Mouse (Mus musculus) right cerebral cortex, adult 2 months (tissue): ENCODE measurements at regions not wholly inside any gene's neighbourhood (a gene's known extent, or its start where the extent isn't known, plus 50 kb on each side); places are given as distances from the start of the nearest gene placed in this dataset.

ENCODE experiments used
- DNase-seq, 2 experiments: peaks; one replicate each; pipeline ENCODE4 v3.0.0; 2021 to 2022; ENCODE audit warnings: low spot score in 2 of 2

DNA sequence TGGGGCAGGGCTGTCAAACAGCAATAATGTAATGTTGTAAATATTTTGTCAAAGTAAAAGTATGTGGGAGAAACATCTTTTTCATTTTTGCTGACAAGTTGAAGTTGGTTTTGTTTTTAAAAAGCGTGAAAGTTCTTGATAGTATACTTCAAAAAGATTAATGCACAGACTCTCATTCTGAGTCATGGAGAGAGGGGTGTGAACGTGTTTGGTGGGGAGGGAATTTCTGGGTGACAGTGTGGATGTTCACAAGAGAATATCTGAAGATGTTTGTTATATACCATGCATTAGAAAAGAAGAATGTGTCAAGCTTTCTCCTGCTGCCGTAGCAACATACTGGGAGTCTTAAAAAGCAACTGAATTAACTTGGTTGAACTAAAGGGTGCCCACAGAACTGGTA is 57.0 kb downstream of the Rps29 start:
- no peak for DNase-seq

DNA sequence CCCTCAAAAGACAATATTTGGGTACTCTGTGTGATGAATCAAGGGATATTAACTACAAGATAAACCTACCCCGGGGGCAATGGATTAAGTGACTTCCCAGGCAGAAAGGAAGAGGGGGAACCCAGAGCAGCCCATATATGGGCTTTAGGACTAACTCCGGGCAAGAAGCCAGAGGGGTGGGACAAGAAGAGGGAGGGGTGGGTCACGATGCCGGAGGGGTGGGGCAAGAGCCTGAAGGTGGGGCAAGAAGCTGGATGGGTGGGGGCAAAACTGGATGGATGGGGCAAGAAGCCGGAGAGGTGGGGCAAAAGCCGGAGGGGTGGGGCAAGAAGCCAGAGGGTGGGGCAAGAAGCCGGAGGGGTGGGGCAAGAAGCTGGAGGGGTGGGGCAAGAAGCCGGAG is 64.1 kb downstream of the Rps29 start:
- no peak for DNase-seq

DNA sequence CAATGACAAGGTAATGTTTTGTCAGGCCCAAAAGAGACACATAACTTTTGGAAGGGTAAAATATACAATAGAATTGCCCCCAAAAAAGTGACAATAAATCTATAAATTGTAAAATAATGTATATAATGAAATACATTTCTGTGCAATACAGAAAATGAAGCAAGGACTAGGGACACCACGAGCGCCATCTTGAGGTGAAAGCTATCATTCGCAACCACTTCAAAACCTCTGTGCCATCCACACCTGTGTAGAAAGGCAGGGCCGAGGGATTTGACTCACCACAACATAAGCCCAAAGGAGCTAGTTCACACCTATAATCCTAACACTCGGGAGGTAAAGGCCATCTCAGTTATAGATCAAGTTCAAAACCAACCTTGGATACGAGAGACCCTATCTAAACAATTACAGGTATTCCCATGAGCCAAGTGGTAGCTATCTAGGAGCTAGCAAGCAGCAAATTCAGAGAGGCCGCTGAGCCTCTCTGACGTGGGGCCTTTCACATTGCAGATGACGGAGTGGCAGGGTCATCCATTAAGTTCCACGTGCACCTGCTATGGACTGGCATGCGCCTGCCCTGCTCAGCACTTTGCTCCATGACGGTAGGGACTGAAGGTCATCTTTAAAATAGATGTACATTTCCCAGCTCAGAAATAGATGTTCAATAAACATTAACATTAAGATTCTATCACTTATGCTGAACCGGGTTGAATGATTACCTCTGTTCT is 65.8 kb downstream of the Rps29 start:
- DNase-seq, result peak; percentile 22 to 42

DNA sequence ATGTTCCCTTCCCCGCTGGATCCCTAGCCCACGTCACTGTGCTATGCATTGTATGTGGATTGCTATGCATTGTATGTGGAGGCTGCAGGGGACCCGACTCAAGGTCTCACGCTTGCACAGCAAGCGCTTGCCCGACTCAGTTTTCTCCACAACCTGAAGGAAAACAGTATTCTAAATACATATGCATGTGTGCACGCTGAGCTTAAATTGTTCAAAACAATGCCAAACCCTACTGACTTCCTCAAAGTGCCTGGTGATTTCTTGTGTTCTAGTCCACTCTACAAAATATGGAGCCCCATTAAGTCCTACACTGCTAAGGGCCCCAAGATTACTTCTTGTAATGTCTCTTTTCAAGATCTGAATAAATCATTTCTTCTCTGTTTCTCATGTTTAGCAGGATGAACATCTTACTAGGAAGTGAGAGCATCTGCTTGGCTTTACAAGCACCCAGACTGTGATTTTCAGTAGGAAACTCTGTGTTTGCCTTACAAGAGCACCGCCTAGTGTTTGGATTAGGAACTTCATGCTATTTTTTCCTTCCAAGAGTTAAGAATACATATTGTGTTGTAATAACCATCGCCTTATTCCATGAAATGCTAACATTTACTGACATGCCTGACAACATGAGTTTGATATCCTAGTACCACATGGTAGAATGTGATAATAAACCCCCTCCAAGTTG is 70.9 kb downstream of the Rps29 start:
- DNase-seq, result peak; percentile 35 to 72

DNA sequence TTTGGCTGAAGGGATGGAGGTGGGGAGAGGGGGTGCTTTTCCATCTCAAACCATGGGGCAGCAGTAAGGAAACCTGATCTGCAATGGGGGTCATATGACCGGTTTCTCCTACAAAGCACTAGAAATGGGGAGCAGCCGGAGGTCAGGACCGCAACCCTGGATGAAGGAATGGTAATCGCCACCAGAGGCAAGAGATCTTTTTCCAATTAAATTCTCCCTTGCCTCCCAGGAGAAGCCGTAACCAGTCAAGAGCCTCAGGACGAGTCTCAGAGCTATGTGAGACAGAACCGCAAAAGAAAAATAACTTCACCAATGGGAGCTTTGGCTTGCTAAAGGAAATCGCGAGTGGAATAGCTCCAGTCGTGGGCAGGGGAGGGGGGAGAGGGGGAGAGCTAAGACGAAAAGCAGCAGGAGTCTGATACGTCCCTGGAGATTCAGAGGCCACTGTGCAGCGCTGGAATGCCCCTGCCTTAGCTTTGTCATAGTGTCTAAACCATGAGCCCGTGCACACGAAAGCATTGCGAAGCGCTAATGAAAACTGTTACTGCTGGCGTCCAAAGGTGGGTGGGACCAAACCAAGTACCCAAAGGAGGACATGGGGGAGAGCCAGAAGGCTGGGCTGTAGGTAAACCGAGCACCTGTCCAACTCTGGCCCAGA is 73.3 kb downstream of the Rps29 start:
- no peak for DNase-seq

DNA sequence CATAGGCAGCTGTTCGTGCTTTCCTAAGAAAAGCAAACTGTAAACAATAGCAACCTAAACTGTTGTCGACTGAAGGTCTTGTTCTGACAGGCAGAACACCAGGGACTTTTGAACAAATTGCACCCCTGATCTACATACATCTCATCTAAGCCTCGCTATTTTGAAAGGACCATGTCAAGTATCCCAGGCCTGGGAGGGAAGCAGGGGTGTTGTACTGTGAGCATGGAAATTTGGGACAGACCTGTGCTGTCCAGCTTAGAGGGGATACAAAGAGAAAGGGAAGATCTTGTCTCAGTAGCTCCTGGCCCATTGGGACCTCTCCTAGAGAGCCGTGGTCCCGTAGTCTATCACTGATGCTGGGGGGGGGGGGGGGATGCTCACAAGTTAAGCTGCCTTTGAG is 74.3 kb downstream of the Rps29 start:
- DNase-seq, result no peak

DNA sequence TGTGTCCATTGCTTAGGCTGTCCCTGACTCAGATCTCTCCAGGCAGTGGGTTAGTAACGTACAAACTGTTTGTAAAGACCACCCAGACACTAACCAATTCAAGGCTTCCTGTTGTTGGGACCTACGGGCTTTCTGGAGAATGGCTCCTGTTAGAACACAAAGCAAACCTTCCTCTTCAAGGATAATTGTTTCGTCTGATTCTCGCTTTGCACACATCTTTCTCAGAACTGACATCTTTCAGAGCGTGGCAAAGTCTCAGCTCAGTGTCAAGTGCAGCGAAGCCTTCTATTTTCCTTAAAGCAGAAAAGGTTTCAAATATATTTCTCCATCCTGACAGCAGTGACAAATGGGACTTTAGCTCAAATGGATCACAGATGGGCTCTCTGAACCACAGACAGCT is 76.9 kb downstream of the Rps29 start:
- no peak for DNase-seq

DNA sequence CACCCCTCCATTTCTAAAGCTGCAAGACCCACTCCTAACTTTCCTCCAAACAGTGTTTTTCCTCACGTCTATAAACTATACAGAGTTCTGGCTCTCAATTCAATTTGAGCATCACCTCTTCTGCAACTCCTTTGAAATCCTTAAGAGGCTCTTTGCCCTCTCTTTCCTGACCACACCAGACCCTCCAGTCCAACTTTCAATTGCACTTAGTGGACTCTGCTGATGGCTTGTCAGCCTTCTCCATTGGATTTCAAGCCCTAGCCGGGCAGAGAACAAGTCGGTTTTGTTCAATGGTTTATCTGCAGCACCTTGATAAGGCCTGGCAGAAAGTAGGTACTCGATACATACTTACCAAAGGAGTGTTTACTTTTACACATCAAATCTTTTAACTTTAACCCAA is 119.4 kb downstream of the Rps29 start:
- DNase-seq, result no peak

DNA sequence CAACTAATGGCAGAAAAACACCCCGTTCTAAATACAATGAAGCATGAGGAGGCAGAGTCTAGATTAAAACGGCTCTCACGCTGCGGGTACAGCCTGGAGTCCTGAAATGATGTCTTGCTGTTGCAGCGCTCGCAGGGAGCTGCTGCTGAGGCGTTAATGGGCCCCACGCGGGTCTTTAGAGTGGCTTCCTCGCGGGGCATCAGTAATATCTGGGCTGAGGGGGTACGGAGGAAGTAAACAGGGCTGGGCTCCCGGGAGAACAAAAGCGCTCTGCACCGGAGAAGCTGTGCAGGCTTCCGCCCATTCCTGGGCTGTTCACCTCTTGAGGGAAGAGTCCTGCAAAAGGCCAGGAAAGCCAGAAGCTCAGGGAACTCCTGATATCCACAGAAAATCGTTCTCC is 135.4 kb downstream of the Rps29 start:
- DNase-seq, result no peak

DNA sequence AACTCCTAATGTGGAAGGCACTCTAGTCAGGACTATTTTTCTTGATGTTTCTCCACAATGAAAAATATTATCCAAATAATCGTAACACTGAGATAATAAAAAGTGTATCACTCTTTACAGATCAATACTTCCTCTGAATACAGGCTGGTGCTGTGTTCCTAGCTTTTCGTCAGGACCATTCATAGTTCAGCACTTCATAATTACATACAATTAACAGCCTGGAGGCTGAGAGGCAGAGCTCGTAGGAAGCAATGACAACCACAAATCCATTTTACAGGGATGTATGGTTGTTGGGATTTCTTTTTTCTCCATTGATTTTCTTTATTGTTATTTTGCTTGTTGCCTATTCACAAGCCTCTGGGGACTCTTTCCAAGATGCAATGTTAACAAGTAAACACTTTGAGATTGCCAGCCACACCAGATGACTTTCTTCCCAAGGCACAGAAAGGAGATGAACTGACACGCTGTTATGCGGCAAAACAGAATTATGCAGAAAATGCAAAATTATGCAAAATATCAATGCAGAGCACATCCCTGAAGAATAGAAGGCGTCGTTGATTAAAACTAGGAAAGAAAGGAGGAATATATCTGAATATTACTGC is 142.2 kb downstream of the Rps29 start:
- no peak for DNase-seq

DNA sequence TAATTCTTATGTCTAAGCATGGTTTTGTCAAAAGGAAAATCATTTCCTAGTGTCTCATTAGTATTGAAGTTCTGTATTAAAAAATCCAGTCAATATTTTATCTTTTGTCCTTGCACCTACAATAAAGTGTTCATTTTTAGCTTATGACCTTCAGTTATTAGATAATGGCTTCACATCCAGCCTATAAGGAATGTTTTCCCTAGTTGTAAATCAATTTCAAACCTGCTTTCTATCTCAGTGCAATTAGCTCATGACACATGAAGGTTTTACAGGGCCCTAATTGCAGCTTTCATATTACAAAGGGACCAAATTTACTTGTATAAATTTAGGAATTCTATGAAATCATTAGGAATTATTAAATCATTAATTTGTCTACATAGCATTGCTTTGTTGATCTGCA is 153.8 kb downstream of the Rps29 start:
- DNase-seq, result no peak

DNA sequence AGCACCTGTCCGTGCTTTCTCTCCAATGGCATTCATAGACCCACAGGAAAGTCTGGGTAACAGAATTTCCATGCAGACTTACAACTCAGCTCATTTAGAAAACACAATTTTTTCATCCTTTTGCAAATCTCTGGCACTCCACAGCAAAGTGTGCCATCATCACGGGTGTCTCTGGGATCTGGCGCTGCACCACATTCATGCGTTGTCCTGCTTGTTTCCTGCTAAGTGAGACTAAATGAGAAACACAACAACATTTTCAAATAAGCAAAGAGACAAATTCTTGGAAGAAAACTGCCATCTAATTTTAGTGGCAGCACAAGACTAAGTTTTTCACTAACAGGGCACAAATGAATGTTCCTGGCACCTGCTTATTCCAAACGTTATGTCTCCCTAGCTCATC is 156.9 kb downstream of the Rps29 start:
- DNase-seq, result no peak

DNA sequence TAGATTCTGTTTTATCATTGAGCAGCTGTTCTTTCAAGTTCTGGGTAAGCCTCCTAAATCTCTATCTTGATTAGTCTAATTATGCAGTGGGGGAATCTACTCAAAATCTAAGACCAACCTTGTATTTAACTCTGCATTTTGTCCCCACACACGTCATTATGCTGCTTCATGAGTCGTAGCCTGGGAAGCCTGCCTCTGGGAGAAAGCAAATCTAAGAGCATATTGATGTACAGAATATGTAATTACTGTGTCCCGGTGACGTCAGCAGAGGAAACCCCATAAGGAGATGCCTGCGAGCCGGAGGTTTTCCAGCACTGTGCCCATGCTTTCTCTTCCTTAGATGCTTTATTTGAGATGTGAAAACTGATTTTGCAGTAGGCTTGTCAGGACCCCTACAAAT is 161.7 kb downstream of the Rps29 start:
- DNase-seq, result peak; percentile 44 to 56

DNA sequence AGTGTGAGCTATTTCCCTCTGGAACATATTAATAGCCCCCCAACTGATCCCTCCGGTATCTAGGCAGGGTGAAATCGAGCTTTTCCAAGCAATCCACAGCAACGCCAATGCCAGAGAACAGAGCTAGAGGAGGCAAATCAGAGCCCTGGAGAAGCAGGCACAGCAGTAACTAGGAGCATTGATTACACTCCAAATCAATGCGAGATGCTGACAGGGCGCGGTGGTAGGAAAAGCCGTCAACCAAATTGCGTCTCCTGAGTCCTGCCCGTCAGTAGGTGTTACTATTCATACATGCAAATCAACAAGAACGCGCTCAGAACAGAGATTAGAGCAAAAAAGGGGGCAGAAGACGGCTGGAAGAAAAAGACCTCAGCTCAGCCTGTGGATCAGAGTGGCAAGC is 162.2 kb downstream of the Rps29 start:
- peak; percentile 18 to 26 for DNase-seq

DNA sequence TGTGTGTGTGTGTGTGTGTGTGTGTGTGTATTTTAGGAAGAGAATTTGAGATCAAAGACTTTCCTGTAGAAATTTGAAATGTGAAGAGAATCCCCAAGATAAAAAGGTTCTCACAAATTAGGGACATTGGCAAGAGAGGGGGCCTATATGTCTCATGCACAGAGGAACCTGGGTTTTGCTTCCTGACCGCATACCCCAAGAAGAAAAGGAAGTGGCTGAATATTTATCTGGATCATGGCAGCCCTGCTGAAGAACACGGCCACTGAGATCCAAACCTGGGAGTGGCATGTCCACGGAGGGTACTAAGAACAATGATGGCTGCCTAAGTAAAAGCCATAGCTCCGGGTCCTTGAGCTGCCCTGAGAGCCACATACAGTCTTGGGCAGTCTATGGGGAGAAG is 178.3 kb downstream of the Rps29 start:
- DNase-seq, result no peak

DNA sequence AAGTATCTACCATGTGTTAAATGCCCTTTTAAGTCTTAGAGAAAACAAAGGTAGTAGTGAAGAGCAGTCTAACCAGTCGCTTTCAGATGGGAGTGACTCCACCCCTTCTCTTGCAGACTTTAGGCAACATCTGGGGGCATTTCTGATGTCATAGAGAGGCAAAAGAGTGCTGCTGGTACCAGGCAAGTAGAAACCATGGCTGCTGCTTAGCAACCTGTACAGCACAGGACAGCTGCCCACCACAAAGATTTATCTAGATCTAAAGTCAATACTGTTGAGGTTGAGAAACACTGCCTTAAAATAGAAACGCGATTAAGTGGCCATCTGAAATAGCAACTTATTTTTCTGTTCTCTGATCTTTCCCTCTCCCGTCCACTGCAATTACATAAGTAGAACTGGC is 178.8 kb downstream of the Rps29 start:
- DNase-seq, result no peak

DNA sequence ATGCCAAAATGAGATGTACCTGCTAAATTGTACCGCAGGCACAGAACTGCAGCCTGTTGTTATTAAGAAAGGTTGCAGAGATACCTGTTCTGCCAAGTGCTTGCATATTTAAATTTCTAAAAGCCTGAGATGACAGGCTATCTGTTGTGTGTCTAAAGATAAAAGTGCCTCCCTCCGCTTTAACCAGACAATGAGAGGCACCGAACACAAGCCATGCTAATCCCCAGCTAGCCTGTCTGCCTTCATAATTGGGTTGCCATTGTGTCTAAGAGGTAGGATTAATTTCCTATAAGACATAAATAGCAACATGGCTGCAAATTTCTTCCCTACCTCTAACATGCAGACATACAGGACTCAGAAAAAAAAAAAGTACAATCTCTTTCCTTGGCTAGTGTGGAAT is 179.8 kb downstream of the Rps29 start:
- no peak for DNase-seq

DNA sequence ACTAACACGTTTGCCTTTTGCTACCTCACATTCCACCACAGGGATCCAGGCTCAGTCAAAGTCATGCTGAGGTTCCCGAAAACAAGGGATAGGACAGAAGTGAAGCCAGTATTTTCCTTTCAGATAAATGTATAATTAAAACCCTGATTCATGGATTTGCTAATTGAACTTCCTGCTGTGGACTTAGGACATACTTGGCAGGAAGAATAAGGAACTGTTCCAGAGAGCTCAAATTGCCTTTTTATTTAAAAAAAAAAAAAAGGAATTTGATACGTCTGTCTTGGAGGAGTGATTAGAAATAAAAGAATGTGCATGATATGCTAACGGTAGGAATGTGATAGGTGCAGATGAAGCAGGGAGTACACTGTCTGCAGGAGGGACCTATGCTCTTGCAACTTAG is 181.7 kb downstream of the Rps29 start:
- no peak for DNase-seq

DNA sequence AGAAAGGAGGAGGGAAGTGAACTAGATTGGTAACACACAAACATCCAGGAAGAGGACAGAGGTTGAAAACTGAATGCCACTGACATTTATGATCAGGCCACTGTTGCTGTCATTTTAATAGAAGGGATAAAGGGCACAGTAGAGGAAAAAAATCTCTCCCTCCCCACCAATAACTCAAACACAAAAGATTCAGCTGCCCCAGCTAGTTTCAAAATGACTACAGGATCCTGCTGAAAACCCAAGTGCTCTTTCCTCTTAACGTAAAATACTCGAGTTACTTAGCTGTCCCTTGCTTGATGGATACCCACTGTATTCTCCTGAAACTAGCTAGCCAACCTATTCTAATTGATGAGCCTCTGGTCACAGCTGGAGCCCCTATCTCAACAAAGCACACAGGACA is 211.7 kb downstream of the Rps29 start:
- no peak for DNase-seq

DNA sequence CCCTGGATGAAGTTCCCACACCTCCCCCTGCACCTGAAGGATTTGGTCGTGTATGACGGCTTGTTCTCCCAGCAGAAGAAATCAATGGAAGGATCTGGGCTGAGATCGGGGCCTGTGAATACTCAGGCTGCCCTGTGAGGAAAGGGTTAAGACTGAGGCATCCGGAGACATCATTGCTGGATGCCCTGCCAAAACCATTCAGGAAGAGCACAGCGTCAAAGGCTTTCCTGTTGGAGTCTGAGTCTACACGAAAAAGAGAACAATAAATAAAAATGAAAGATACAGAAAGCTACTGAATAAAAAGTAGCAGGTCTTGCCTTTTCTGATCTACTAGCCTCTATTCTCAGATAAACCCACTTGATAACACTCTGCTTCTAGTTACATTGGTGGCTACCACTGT is 248.4 kb downstream of the Rps29 start:
- no peak for DNase-seq

DNA sequence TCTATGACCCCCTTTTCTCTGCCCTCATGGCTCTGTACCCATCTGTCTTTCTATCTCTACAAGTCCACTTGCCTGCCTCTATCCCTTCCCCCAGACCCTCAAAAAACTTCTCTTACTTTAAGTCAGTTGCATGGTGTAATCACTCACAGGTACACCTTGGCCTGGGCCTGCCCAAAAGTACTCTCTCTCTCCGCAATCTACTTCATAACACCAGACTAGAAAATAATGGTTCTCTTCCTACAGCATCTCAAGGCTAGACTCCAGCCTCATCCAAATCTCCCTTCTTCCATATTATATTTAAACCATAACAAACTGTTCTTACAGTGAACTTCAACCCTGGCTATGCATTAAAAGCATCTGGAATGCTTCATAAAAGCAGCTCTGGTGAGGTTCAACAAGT is 254.2 kb downstream of the Rps29 start:
- no peak for DNase-seq

DNA sequence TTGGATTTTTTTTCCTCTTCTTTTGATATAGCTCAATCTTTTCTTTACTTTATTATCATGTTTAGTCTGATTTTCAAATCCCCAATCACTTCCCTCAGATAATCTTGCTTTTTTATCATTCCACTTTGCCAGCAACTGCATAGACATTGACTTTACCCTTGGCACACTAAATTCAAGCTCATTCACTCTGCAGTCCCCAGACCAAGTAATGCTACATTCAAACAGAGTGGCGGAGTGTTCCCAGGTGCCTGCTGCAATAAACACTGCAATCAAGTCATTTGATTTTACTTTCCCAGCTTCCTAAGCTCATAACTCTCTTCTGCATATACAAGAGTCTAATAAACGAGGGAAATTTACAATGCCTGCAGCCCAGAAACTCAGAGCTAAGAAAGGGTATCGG is 269.8 kb downstream of the Rps29 start:
- DNase-seq, result no peak

DNA sequence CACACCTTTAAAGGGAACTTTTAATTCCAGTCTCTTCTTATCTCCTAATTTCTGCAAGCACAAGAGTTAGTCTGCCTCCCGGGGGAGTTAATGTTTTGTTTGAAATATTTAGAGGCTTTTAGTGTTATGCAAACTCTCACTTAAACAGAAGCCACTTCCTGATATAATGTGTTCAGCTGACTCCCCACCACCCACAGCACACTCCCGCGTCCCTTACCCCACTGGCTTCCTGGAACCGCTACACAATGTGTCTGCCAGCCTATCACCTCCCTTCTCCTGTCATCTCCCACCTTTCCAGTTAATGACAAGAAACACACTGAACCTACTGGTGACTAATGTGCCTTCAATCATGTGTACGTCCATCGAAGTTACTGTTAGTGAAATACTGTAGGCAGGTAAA is 276.5 kb downstream of the Rps29 start:
- DNase-seq, result no peak
